Mouse (Mus musculus) embryonic facial prominence, embryonic 14.5 days (tissue): ENCODE measurements around the gene Slc9a3. TPM values are rescaled to one million over a fixed set of nuclear protein-coding genes. Genes with fewer than 3 reads are reported as not detected.

Source experiments
- ATAC-seq: fragments of 200-750 bp; cut with Nextera tagmentation; 2 replicates; pipeline ENCODE4 v1.8.0; 2017; ENCODE audit warnings: low read depth, moderate number of reproducible peaks, moderate TSS enrichment
- DNase-seq: peaks from one replicate; pipeline ENCODE4 v3.0.0-alpha.2; 2015; ENCODE audit warnings: low spot score
- H3K27ac ChIP-seq: fragments of 300-500 bp; sonication (generic); replicated peaks from 2 replicates; pipeline ENCODE4 v1.5.1; 2014; ENCODE audit warnings: low read depth, mild to moderate bottlenecking, low read length, moderate library complexity
- H3K27me3 ChIP-seq: fragments of 300-500 bp; sonication (generic); replicated peaks from 2 replicates; pipeline ENCODE4 v1.6.1; 2014; ENCODE audit warnings: low read length; ENCODE audit not compliant: control insufficient read depth, insufficient read depth
- H3K36me3 ChIP-seq: fragments of 300-500 bp; sonication (generic); 2 replicates; pipeline ENCODE4 v1.6.1; 2014; ENCODE audit warnings: low read length, mixed read lengths; ENCODE audit not compliant: control insufficient read depth, insufficient read depth
- H3K4me1 ChIP-seq: fragments of 300-500 bp; sonication (generic); 2 replicates; pipeline ENCODE4 v1.6.1; 2014; ENCODE audit warnings: antibody characterized with exemption, low read length; ENCODE audit not compliant: control insufficient read depth, insufficient read depth
- H3K4me2 ChIP-seq: fragments of 300-500 bp; sonication (generic); 2 replicates; pipeline ENCODE4 v1.6.1; 2014; ENCODE audit warnings: low read depth, mild to moderate bottlenecking, low read length, moderate library complexity, mixed read lengths
- H3K4me3 ChIP-seq: fragments of 300-500 bp; sonication (generic); 2 replicates; pipeline ENCODE4 v1.5.1; 2014; ENCODE audit warnings: low read depth, mild to moderate bottlenecking, low read length
- H3K9ac ChIP-seq: fragments of 300-500 bp; sonication (generic); 2 replicates; pipeline ENCODE4 v1.6.1; 2014; ENCODE audit warnings: low read depth, mild to moderate bottlenecking, low read length, moderate library complexity, mixed read lengths
- H3K9me3 ChIP-seq: fragments of 300-500 bp; sonication (generic); 2 replicates; pipeline ENCODE4 v1.6.1; 2016; ENCODE audit warnings: low read length; ENCODE audit not compliant: control insufficient read depth
- WGBS: fragments of 180-500 bp; shearing (Covaris S2); extraction: QIAGEN DNeasy Blood & Tissue Kit; methylation state at CpG from one replicate; pipeline ENCODE4 v1.1.7; 2014; 5-methylcytosine and 5-hydroxymethylcytosine counted together
- polyA plus RNA-seq: library from polyadenylated mRNA; unstranded; fragments of >200 nt; fragmentation: Nextera tagmentation; extraction: Ambion mirVana; gene quantifications from 2 replicates; pipeline ENCODE4 v1.2.1, GENCODE M21; 2014

Gene Slc9a3
- not detected in 2 replicates for polyA plus RNA-seq

DNA sequence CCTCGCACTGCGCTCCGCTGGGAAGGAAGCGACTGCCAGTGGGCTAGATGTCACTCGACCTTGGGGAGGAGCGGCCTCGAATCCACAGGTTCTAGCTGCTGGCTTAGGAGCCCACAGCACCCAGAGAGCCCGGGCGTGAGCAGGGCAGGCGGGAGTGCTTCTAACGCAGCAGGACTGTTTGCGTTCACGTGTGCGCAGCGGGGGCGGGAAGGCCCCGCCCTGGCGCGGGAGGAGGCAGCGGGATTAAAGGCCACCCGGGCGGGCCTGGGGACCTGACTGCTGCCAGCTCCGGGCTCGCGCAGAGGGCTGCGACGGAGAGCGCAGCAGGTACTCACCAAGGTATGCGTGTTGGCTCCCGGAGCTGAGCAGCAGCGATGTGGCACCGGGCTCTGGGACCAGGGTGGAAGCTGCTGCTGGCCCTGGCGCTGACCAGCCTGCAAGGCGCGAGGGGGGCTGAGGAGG, at the start of gene Slc9a3:
Gene Slc9a3 (plus strand): TSS at position 317 of the 462 bp plus-strand sequence.
- Histone ChIP-seq H3K27me3 (peaks cover 45% of the 10 kb centered on the region), H3K4me3 (peak within 1 kb of the TSS; percentile 43), H3K27ac (no peak within 1 kb of the TSS), H3K9ac (peak within 1 kb of the TSS; percentile 52), H3K4me1 (no peaks in the 10 kb centered on the region), H3K9me3 (no peaks in the 10 kb centered on the region), H3K36me3 (no peaks in the 10 kb centered on the region), H3K4me2 (peak within 1 kb of the TSS; percentile 70)
- ATAC-seq (0 out of 2 replicates have a peak, but pooled peaks have one; percentile 26), DNase-seq (peak; percentile 14)
- under 1% methylated on average over 34 of the region's 35 CpGs for WGBS

DNA sequence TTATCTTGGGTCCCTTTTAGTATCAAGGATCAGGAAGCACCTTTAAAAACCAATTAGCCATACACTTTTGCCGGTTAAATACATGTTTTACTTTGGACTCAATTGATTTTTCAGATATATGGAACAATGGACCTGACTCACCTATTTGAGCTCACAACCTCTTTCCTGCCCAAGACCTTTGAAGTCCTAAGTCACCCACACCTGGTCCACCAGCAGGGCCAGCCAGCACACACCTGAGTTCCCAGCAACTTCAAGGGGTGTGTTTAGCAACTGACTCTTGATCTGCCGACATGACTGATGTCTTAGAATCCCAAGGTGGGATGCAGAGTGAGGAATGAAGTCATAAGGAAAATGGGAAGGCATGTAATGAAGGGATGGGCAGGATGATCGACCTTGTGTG, 49.5 kb upstream of the Slc9a3 start:
- no peak overlapping the region for H3K4me2 ChIP-seq
- H3K27me3 ChIP-seq = no peaks in the 10 kb centered on the region; the same call in 1 of the 2 replicates
- no peaks in the 10 kb centered on the region for H3K4me1 ChIP-seq
- WGBS = 77% methylated on average over 3 of the region's 3 CpGs
- no peaks in the 10 kb centered on the region for H3K9me3 ChIP-seq
- no peaks in the 10 kb centered on the region for H3K36me3 ChIP-seq
- no peak overlapping the region for H3K27ac ChIP-seq
- ATAC-seq (no peak), DNase-seq (no peak)
- H3K4me3 ChIP-seq = no peak overlapping the region
- no peak overlapping the region for H3K9ac ChIP-seq

DNA sequence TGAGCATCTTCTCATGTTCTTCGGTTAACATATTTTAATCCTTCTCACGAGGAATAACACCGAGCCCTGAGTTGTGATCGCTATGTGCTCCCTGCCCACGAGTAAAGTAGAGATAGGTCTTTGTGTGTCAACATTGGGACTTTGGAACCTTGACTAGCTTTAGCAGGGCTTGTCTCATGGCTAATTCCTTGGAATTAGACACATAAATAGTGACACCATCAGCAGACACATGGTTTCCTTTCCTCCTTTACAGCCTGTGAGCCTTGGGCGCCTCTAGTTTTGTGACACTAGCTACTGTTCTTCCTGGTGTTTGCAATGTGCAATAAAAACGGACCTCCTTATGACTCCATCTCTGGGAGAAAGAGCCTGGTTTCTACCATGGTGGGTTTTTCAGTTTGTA, 47.9 kb upstream of the Slc9a3 start:
- H3K27me3 ChIP-seq = no peaks in the 10 kb centered on the region; the same call in 1 of the 2 replicates
- H3K4me3 ChIP-seq = no peak overlapping the region
- no peaks in the 10 kb centered on the region for H3K4me1 ChIP-seq
- H3K36me3 ChIP-seq = no peaks in the 10 kb centered on the region
- no peaks in the 10 kb centered on the region for H3K9me3 ChIP-seq
- H3K27ac ChIP-seq = no peak overlapping the region
- DNase-seq = no peak
- 89% methylated on average over 7 of the region's 7 CpGs for WGBS
- no peak overlapping the region for H3K9ac ChIP-seq
- ATAC-seq = no peak
- no peak overlapping the region for H3K4me2 ChIP-seq

DNA sequence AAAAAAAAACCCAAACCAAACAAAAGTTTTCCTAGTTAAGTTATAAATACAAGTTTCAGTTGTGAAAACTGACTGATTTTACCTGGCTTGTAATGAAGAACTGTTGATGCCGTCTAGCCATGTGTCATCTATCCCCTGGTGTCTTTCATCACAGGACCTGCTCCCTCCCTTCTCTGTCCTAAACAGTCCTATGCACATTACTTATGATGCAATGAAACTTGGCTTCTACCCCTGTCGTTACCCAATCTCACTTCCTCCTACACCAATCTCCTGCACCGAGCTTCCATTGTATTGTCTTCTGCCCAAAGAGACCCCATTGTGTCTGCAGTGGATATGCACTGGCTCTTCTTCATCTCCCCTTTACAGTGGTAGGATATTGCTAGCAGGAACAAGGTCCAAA, 31.0 kb upstream of the Slc9a3 start:
- Histone ChIP-seq H3K9me3 (no peaks in the 10 kb centered on the region), H3K27me3 (no peaks in the 10 kb centered on the region), H3K36me3 (no peaks in the 10 kb centered on the region), H3K4me3 (no peak overlapping the region), H3K27ac (no peak overlapping the region), H3K4me1 (no peaks in the 10 kb centered on the region), H3K9ac (no peak overlapping the region), H3K4me2 (no peak overlapping the region)
- ATAC-seq (no peak), DNase-seq (no peak)
- 78% methylated on average over 3 of the region's 3 CpGs for WGBS

DNA sequence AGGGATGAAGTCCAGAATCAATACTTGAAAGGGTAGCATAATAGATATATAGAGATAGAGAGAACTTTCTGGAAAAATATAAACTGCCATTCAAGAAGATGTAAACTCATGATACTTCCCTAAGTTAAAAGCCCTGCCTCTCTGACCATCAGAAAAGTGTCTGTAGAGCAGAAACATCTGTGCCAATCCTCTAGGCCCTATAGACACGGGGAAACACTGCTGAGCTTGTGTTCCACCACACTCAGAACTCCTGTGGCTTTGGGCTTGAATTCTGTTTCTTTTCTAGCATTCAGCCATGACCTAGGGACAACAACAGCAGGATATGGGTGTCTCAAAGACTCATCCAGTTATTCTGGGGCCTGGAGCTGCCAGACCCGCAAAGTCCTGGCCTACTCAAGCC, 25.3 kb upstream of the Slc9a3 start:
- DNase-seq (no peak), ATAC-seq (no peak)
- no peaks in the 10 kb centered on the region for H3K27me3 ChIP-seq
- no peaks in the 10 kb centered on the region for H3K9me3 ChIP-seq
- no peak overlapping the region for H3K4me2 ChIP-seq
- no peak overlapping the region for H3K27ac ChIP-seq
- 61% methylated on average over 2 of the region's 2 CpGs for WGBS
- H3K4me1 ChIP-seq = no peaks in the 10 kb centered on the region
- H3K4me3 ChIP-seq = no peak overlapping the region
- no peak overlapping the region for H3K9ac ChIP-seq
- no peaks in the 10 kb centered on the region for H3K36me3 ChIP-seq

DNA sequence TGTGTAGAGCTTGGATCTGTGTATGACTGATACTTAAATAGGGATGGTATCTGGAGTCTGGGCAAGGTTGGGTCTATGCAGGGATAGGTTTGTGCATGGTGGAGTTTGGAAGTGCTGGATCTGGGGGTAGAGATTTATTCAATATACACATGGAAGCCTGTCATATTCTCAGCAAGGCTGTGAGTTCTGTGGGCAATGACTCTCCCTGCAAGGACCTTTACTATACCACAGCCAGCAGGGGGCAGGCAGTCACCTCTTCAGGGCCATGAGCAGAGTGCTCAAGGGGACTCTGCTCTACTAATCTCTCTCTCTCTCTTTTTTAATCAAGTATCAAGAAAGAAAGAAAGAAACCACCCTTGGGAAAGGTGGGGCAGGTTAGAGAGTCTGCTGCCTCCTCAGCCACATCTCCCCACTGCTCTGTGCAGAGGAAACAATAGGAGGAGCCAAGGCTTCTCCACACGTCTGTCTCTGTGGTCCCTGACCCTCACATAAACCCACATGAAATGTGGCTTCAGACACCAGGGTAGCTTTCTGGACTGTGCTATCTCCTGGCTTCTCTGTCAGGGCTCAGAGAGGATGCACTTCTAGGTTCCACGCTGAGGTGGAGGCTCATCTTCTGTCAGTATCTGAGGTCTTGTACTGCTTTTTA, 24.4 kb upstream of the Slc9a3 start:
- Histone ChIP-seq H3K9ac (no peak overlapping the region), H3K27me3 (no peaks in the 10 kb centered on the region), H3K4me2 (no peak overlapping the region), H3K9me3 (no peaks in the 10 kb centered on the region), H3K4me1 (no peaks in the 10 kb centered on the region), H3K36me3 (no peaks in the 10 kb centered on the region), H3K4me3 (no peak overlapping the region), H3K27ac (no peak overlapping the region)
- peak; percentile 85 for ATAC-seq
- 47% methylated on average over 2 of the region's 2 CpGs for WGBS
- DNase-seq = peak; percentile 82

DNA sequence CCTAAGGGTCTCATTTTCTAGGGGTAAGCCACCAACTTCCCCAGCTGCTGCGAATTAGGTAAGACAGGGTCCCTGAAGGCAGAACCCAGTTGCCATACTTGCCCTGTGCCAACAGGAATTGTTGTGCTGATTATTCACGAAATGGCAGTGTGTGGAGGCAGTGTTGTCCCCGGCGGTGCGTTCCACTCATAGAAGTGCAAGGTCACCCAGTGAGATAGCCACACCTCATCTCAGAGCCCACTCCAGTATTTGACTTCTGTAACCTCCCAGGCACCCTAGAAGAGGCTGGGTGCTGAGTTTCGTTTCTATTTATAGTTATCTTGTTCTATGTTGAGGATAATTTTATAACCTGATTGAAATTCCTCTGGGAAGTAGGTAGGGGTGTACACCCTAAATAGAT, 22.3 kb upstream of the Slc9a3 start:
- ATAC-seq (no peak), DNase-seq (peak; percentile 11)
- Histone ChIP-seq H3K27ac (no peak overlapping the region), H3K36me3 (no peaks in the 10 kb centered on the region), H3K9ac (no peak overlapping the region), H3K4me1 (no peaks in the 10 kb centered on the region), H3K4me3 (no peak overlapping the region), H3K9me3 (no peaks in the 10 kb centered on the region), H3K27me3 (no peaks in the 10 kb centered on the region), H3K4me2 (no peak overlapping the region)
- WGBS = 85% methylated on average over 6 of the region's 6 CpGs

DNA sequence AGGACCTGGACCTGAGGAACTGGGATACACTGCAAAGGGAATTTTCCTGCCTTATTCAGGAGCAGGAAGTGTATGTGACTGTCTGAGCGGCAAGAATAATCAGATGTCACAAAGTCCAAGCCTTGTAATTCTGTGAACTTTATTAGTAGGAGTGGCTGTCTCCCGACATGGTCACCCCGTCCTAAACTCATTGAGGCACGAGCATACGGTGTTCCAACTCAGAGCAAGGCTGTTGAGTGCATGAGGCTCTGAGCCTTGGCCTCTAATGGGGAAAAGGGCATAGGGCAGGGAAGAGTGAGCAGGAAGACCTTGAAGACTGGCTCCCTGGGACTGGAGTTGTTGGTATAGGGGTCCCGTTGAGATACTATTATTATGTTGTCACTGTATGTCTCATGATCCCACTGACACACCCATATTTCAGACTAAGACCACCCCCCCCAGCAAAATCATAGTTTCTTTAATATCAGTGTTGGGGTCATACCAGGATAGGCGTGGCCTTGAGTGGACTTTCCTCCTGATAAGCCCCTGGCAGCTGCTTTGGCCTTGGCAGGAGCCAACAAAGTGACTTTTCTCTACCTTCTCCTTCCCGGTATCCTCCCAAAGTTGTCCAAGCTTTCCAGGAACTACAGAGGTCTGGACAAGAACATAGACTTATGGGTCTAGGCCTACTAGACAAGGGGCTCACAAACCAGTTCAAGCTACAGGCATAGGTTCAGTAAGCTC, 19.0 kb upstream of the Slc9a3 start:
- Histone ChIP-seq H3K36me3 (no peaks in the 10 kb centered on the region), H3K4me2 (no peak overlapping the region), H3K9me3 (no peaks in the 10 kb centered on the region), H3K4me3 (no peak overlapping the region), H3K27ac (no peak overlapping the region), H3K4me1 (no peaks in the 10 kb centered on the region), H3K9ac (no peak overlapping the region), H3K27me3 (no peaks in the 10 kb centered on the region)
- no peak for DNase-seq
- WGBS = 81% methylated on average over 8 of the region's 8 CpGs
- no peak for ATAC-seq
